In genomic region chr4:132356170-132356569, GRCm38 (mm10) we compare ENCODE assay signal across 9 mouse cellular contexts. TPM values are rescaled to one million over a fixed set of nuclear protein-coding genes. Genes with fewer than 3 reads are reported as not detected.
DNase-seq lines count a peak whose midpoint lies in the region; ATAC-seq and TF ChIP-seq lines count a peak whose summit lies in the region.
"Had no signal": no experiment of that assay in that cellular context is flagged by ENCODE, and none has a peak within 500 bp of the region (broad histone marks: within the 10 kb centered on the region; RNA-seq: fewer than 3 reads in every experiment).

No protein-coding gene starts in this region.

- no peak overlapping the region for H3K4me3 ChIP-seq in hindbrain, embryonic 11.5 days (ENCODE audit: low read depth, low read length)
- H3K4me3 ChIP-seq in hindbrain, embryonic 13.5 days = no peak overlapping the region
- H3K4me3 ChIP-seq in kidney, postnatal 0 days (replicated peaks; ENCODE audit: low read depth, low read length) = no peak overlapping the region
- no peak overlapping the region for H3K4me3 ChIP-seq in forebrain, embryonic 16.5 days (replicated peaks; ENCODE audit: low read length)
- H3K4me3 ChIP-seq: limb, embryonic 12.5 days had no signal

- 42% methylated on average over 12 of the region's 12 CpGs for WGBS in hindbrain, embryonic 11.5 days
- 39% methylated on average over 12 of the region's 12 CpGs for WGBS in hindbrain, embryonic 13.5 days
- 46% methylated on average over 12 of the region's 12 CpGs for WGBS in kidney, postnatal 0 days
- WGBS in forebrain, embryonic 16.5 days = 34% methylated on average over 12 of the region's 12 CpGs

- no peaks in the 10 kb centered on the region for H3K36me3 ChIP-seq in hindbrain, embryonic 11.5 days (ENCODE audit: control insufficient read depth, insufficient read depth, low read length)
- H3K36me3 ChIP-seq in hindbrain, embryonic 13.5 days = peaks cover 45% of the 10 kb centered on the region
- peaks cover 36% of the 10 kb centered on the region for H3K36me3 ChIP-seq in kidney, postnatal 0 days (ENCODE audit: insufficient read depth, low read length)
- peaks cover 9% of the 10 kb centered on the region for H3K36me3 ChIP-seq in forebrain, embryonic 16.5 days (ENCODE audit: control insufficient read depth, insufficient read depth)

- H3K27me3 ChIP-seq in hindbrain, embryonic 11.5 days (ENCODE audit: control insufficient read depth, insufficient read depth, low read length) = no peaks in the 10 kb centered on the region
- no peaks in the 10 kb centered on the region for H3K27me3 ChIP-seq in hindbrain, embryonic 13.5 days
- no peaks in the 10 kb centered on the region for H3K27me3 ChIP-seq in kidney, postnatal 0 days (ENCODE audit: insufficient read depth, low read length)
- H3K27me3 ChIP-seq in forebrain, embryonic 16.5 days (replicated peaks; ENCODE audit: control insufficient read depth, insufficient read depth, low read length) = no peaks in the 10 kb centered on the region
- H3K27me3 ChIP-seq: limb, embryonic 12.5 days had no signal

- no peaks in the 10 kb centered on the region for H3K4me1 ChIP-seq in hindbrain, embryonic 11.5 days (replicated peaks; ENCODE audit: control insufficient read depth, insufficient read depth, low read length)
- peaks cover 22% of the 10 kb centered on the region for H3K4me1 ChIP-seq in hindbrain, embryonic 13.5 days (replicated peaks)
- peaks cover 6% of the 10 kb centered on the region for H3K4me1 ChIP-seq in kidney, postnatal 0 days (replicated peaks; ENCODE audit: insufficient read depth, low read length)
- H3K4me1 ChIP-seq in forebrain, embryonic 16.5 days (replicated peaks; ENCODE audit: control insufficient read depth, insufficient read depth, low read length) = peaks cover 19% of the 10 kb centered on the region

- H3K9me3 ChIP-seq in hindbrain, embryonic 11.5 days (ENCODE audit: control insufficient read depth, low read length) = no peaks in the 10 kb centered on the region
- no peaks in the 10 kb centered on the region for H3K9me3 ChIP-seq in hindbrain, embryonic 13.5 days
- H3K9me3 ChIP-seq in kidney, postnatal 0 days (replicated peaks; ENCODE audit: low read length) = no peaks in the 10 kb centered on the region
- H3K9me3 ChIP-seq in forebrain, embryonic 16.5 days (ENCODE audit: control insufficient read depth, low read length) = no peaks in the 10 kb centered on the region
- H3K9me3 ChIP-seq: limb, embryonic 12.5 days had no signal

- no peak for ATAC-seq in hindbrain, embryonic 11.5 days (ENCODE audit: low FRiP score)
- no peak for ATAC-seq in hindbrain, embryonic 13.5 days (ENCODE audit: low FRiP score)
- ATAC-seq in kidney, postnatal 0 days (replicated peaks; ENCODE audit: low FRiP score, low read depth) = no peak
- ATAC-seq in forebrain, embryonic 16.5 days = no peak

- no peak for TF ChIP-seq CTCF in kidney, postnatal 0 days (IDR thresholded peaks at IDR 0.05; ENCODE audit: low read depth)

- peak; percentile 17 for DNase-seq in hindbrain, embryonic 11.5 days (ENCODE audit: low spot score)
- DNase-seq in ES-CJ7 (ENCODE audit: low read depth, low spot score) = peak; percentile 80
- peak; percentile 58 for DNase-seq in c-Kit-positive CD71-negative TER-119-negative erythroid progenitor cells, embryonic 14.5 days (ENCODE audit: low read depth)
- DNase-seq in kidney, postnatal 0 days (ENCODE audit: low spot score) = peak; percentile 36
- peak; percentile 21 to 22 for DNase-seq in natural killer cell, adult 2 months (ENCODE audit: low spot score in 2 of 2)
- DNase-seq in urinary bladder, postnatal 10 days (ENCODE audit: low spot score) = no peak

- H3K27ac ChIP-seq in hindbrain, embryonic 11.5 days (ENCODE audit: low read depth, low read length) = no peak overlapping the region
- H3K27ac ChIP-seq in hindbrain, embryonic 13.5 days = no peak overlapping the region
- H3K27ac ChIP-seq in kidney, postnatal 0 days = no peak overlapping the region
- no peak overlapping the region for H3K27ac ChIP-seq in forebrain, embryonic 16.5 days (ENCODE audit: low read length)
- H3K27ac ChIP-seq: limb, embryonic 12.5 days had no signal

- no peak overlapping the region for H3K9ac ChIP-seq in hindbrain, embryonic 11.5 days (ENCODE audit: low read depth, low read length)
- no peak overlapping the region for H3K9ac ChIP-seq in hindbrain, embryonic 13.5 days
- no peak overlapping the region for H3K9ac ChIP-seq in kidney, postnatal 0 days (ENCODE audit: low read depth, low read length)
- no peak overlapping the region for H3K9ac ChIP-seq in forebrain, embryonic 16.5 days (replicated peaks; ENCODE audit: low read depth, low read length)
- H3K9ac ChIP-seq: limb, embryonic 12.5 days had no signal

- no peak overlapping the region for H3K4me2 ChIP-seq in hindbrain, embryonic 11.5 days (replicated peaks; ENCODE audit: low read depth, low read length)
- H3K4me2 ChIP-seq in hindbrain, embryonic 13.5 days = no peak overlapping the region
- H3K4me2 ChIP-seq in kidney, postnatal 0 days (ENCODE audit: low read length) = no peak overlapping the region
- no peak overlapping the region for H3K4me2 ChIP-seq in forebrain, embryonic 16.5 days (ENCODE audit: low read length)
- H3K4me2 ChIP-seq: limb, embryonic 12.5 days had no signal

RNA-seq across cellular contexts. Expression of gene Rcc1, which starts 2.8 kb away (rescaled TPM):
- polyA plus RNA-seq in hindbrain, embryonic 11.5 days (2014; fragmentation: Nextera tagmentation; extraction: Ambion mirVana) = 51.3 and 53.6 TPM in 2 replicates
- 37.2 and 42.1 TPM in 2 replicates for polyA plus RNA-seq in hindbrain, embryonic 13.5 days (2015; fragmentation: Nextera tagmentation; extraction: Ambion mirVana)
- polyA plus RNA-seq in kidney, postnatal 0 days (2015; fragmentation: Nextera tagmentation; extraction: Ambion mirVana) = 40.0 and 45.9 TPM in 2 replicates
- 51.3 and 52.3 TPM in 2 replicates for polyA plus RNA-seq in forebrain, embryonic 16.5 days (2015; fragmentation: Nextera tagmentation; extraction: Ambion mirVana)

RNA-seq across cellular contexts. Expression of gene Trnau1ap, which starts 26.8 kb away (rescaled TPM):
- polyA plus RNA-seq in hindbrain, embryonic 11.5 days (2014; fragmentation: Nextera tagmentation; extraction: Ambion mirVana) = 85.6 and 87.0 TPM in 2 replicates
- 75.7 and 80.9 TPM in 2 replicates for polyA plus RNA-seq in hindbrain, embryonic 13.5 days (2015; fragmentation: Nextera tagmentation; extraction: Ambion mirVana)
- 70.3 and 72.8 TPM in 2 replicates for polyA plus RNA-seq in kidney, postnatal 0 days (2015; fragmentation: Nextera tagmentation; extraction: Ambion mirVana)
- polyA plus RNA-seq in forebrain, embryonic 16.5 days (2015; fragmentation: Nextera tagmentation; extraction: Ambion mirVana) = 81.9 and 86.4 TPM in 2 replicates

RNA-seq across cellular contexts. Expression of gene Rab42, which starts 53.0 kb away (rescaled TPM):
- polyA plus RNA-seq in hindbrain, embryonic 11.5 days (2014; fragmentation: Nextera tagmentation; extraction: Ambion mirVana) = 0.39 and 0.61 TPM in 2 replicates
- polyA plus RNA-seq in hindbrain, embryonic 13.5 days (2015; fragmentation: Nextera tagmentation; extraction: Ambion mirVana) = 0.80 and 0.84 TPM in 2 replicates
- polyA plus RNA-seq in kidney, postnatal 0 days (2015; fragmentation: Nextera tagmentation; extraction: Ambion mirVana) = 2.4 and 3.0 TPM in 2 replicates
- polyA plus RNA-seq in forebrain, embryonic 16.5 days (2015; fragmentation: Nextera tagmentation; extraction: Ambion mirVana) = 0.80 and 1.4 TPM in 2 replicates
